Mouse (Mus musculus): Measurements from ENCODE around the gene Kbtbd2.

DNA sequence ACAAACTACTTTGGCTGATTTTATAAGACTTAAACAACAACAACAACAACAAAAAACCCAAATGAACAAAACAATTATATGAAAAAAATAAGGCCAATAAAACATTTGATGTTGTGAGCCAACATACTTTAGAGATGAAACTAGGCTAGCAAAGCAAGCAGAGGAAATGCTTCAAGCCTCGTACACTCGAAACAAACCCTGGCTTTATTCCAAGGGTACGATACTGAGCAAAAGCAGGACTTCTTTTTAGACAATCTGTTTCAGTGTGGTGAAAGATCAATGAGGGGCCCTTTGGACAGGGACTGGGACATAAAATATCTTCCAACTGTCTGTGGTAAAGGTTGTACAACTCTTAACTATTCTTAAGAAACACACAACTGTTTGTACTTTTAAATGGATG lies 21.8 kb downstream of the Kbtbd2 start:
- no peak for TF ChIP-seq CTCF (IDR thresholded peaks at IDR 0.05; ENCODE audit: low read depth, low read length)
- TF ChIP-seq POLR2AphosphoS5 (IDR thresholded peaks at IDR 0.05; ENCODE audit: insufficient replicate concordance, low read depth, low read length), result no peak
